Mouse (Mus musculus) brain, embryonic 14.5 days (tissue): ENCODE results near the gene Fam71e2. TPM values are rescaled to one million over a fixed set of nuclear protein-coding genes. Genes with fewer than 3 reads are reported as not detected.

Experiments used
- DNase-seq: peaks from one replicate; pipeline ENCODE4 v3.0.0-alpha.2; 2011; ENCODE audit warnings: low read depth
- CTCF ChIP-seq: fragments of 200-500 bp; IDR thresholded peaks from 2 replicates; pipeline ENCODE4 v1.5.1; 2012; ENCODE audit warnings: inconsistent platforms, mild to moderate bottlenecking, moderate library complexity, borderline replicate concordance; ENCODE audit not compliant: insufficient read depth, insufficient read length; ENCODE audit errors: extremely low read depth
- POLR2A ChIP-seq: fragments of 200-500 bp; IDR thresholded peaks from 2 replicates; pipeline ENCODE4 v1.6.1; 2012; ENCODE audit warnings: mild to moderate bottlenecking, inconsistent platforms, borderline replicate concordance; ENCODE audit not compliant: poor library complexity, insufficient read depth, insufficient read length, severe bottlenecking; ENCODE audit errors: extremely low read depth
- polyA plus RNA-seq: library from polyadenylated mRNA; depleted of rRNA; stranded (reverse); fragments of >200 nt; gene quantifications from 2 replicates; pipeline ENCODE4 v1.2.3, GENCODE M21; 2012; rRNA removed

Fam71e2 gene
- polyA plus RNA-seq, 1 experiment: not detected

GRCm38 (mm10) chr7:4719276-4719675 is 51.8 kb downstream of the Fam71e2 start:
- no peak for TF ChIP-seq POLR2A
- TF ChIP-seq CTCF: no peak
- no peak for DNase-seq

GRCm38 (mm10) chr7:4716955-4717354 is 54.1 kb downstream of the Fam71e2 start:
- no peak for DNase-seq
- TF ChIP-seq POLR2A (no peak), CTCF (no peak)

- DNase-seq: no peak
- no peak for TF ChIP-seq CTCF
- TF ChIP-seq POLR2A: no peak
Measured at GRCm38 (mm10) chr7:4712594-4712993, 58.5 kb downstream of the Fam71e2 start.

GRCm38 (mm10) chr7:4705098-4705497 is 66.0 kb downstream of the Fam71e2 start:
- DNase-seq: peak; percentile 22
- no peak for TF ChIP-seq POLR2A
- peak; percentile 65; the same call in 1 of the 2 replicates for TF ChIP-seq CTCF

Other genes starting within 250 kb of the Fam71e2 start
- 4.2 and 4.3 TPM in 2 replicates for gene Tnni3, start 247.1 kb downstream of the Fam71e2 start, polyA plus RNA-seq
- gene Dnaaf3, start 238.8 kb downstream of the Fam71e2 start, polyA plus RNA-seq: 5.9 and 6.4 TPM in 2 replicates
- gene Syt5, start 223.8 kb downstream of the Fam71e2 start, polyA plus RNA-seq: 103 and 105 TPM in 2 replicates
- 0.87 and 1.5 TPM in 2 replicates for gene Ptprh, start 167.3 kb downstream of the Fam71e2 start, polyA plus RNA-seq
- gene Tmem86b, start 139.9 kb downstream of the Fam71e2 start, polyA plus RNA-seq: 55.9 and 89.5 TPM in 2 replicates
- 115 and 130 TPM in 2 replicates for gene Ppp6r1, start 112.3 kb downstream of the Fam71e2 start, polyA plus RNA-seq
- gene Hspbp1, start 86.2 kb downstream of the Fam71e2 start, polyA plus RNA-seq: 93.3 and 97.3 TPM in 2 replicates
- 137 and 161 TPM in 2 replicates for gene Brsk1, start 80.7 kb downstream of the Fam71e2 start, polyA plus RNA-seq
- 0.03 and 0.05 TPM in 2 replicates for gene Tmem150b, start 46.1 kb downstream of the Fam71e2 start, polyA plus RNA-seq
- gene Kmt5c, start 31.2 kb downstream of the Fam71e2 start, polyA plus RNA-seq: 197 and 214 TPM in 2 replicates
- 26.2 and 27.5 TPM in 2 replicates for gene Cox6b2, start 18.2 kb downstream of the Fam71e2 start, polyA plus RNA-seq
- gene Il11, start 11.6 kb upstream of the Fam71e2 start, polyA plus RNA-seq: 0.16 and 0.38 TPM in 2 replicates
- gene Tmem190, start 11.6 kb upstream of the Fam71e2 start, polyA plus RNA-seq: not detected in 2 replicates
- 3.4 and 5.2 TPM in 2 replicates for gene Tmem238, start 18.4 kb upstream of the Fam71e2 start, polyA plus RNA-seq
- gene Rpl28, start 21.6 kb upstream of the Fam71e2 start, polyA plus RNA-seq: 271 and 404 TPM in 2 replicates
- 451 and 626 TPM in 2 replicates for gene Ube2s, start 41.3 kb upstream of the Fam71e2 start, polyA plus RNA-seq
- gene Shisa7, start 73.4 kb upstream of the Fam71e2 start, polyA plus RNA-seq: 145 and 170 TPM in 2 replicates
- gene Isoc2b, start 99.0 kb upstream of the Fam71e2 start, polyA plus RNA-seq: 2.6 and 3.3 TPM in 2 replicates
- 6.7 and 9.0 TPM in 2 replicates for gene Isoc2a, start 105.9 kb upstream of the Fam71e2 start, polyA plus RNA-seq
- gene Gm36210, start 135.2 kb upstream of the Fam71e2 start, polyA plus RNA-seq: 0.77 and 1.3 TPM in 2 replicates
- 16.7 and 21.7 TPM in 2 replicates for gene Zfp628, start 143.9 kb upstream of the Fam71e2 start, polyA plus RNA-seq
- gene Nat14, start 150.7 kb upstream of the Fam71e2 start, polyA plus RNA-seq: 27.3 and 27.9 TPM in 2 replicates
- 2.3 and 3.6 TPM in 2 replicates for gene Ssc5d, start 154.5 kb upstream of the Fam71e2 start, polyA plus RNA-seq
- gene Sbk2, start 193.1 kb upstream of the Fam71e2 start, polyA plus RNA-seq: 0.14 TPM in 2 replicates
- gene Sbk3, start 199.9 kb upstream of the Fam71e2 start, polyA plus RNA-seq: 1.1 and 2.0 TPM in 2 replicates
- 168 and 190 TPM in 2 replicates for gene Zfp579, start 224.9 kb upstream of the Fam71e2 start, polyA plus RNA-seq
- gene Zfp524, start 243.1 kb upstream of the Fam71e2 start, polyA plus RNA-seq: 11.9 and 18.0 TPM in 2 replicates
- 49.9 and 54.5 TPM in 2 replicates for gene Fiz1, start 243.4 kb upstream of the Fam71e2 start, polyA plus RNA-seq
- not detected in 2 replicates for gene Gm44973, start 244.2 kb upstream of the Fam71e2 start, polyA plus RNA-seq
- 43.5 and 52.4 TPM in 2 replicates for gene Zfp865, start 249.1 kb upstream of the Fam71e2 start, polyA plus RNA-seq
- gene Ccdc106, start 249.3 kb upstream of the Fam71e2 start, polyA plus RNA-seq: 41.4 and 47.8 TPM in 2 replicates